Mouse (Mus musculus): ENCODE measurements around the gene Mettl8.

Mettl8 gene

DNA sequence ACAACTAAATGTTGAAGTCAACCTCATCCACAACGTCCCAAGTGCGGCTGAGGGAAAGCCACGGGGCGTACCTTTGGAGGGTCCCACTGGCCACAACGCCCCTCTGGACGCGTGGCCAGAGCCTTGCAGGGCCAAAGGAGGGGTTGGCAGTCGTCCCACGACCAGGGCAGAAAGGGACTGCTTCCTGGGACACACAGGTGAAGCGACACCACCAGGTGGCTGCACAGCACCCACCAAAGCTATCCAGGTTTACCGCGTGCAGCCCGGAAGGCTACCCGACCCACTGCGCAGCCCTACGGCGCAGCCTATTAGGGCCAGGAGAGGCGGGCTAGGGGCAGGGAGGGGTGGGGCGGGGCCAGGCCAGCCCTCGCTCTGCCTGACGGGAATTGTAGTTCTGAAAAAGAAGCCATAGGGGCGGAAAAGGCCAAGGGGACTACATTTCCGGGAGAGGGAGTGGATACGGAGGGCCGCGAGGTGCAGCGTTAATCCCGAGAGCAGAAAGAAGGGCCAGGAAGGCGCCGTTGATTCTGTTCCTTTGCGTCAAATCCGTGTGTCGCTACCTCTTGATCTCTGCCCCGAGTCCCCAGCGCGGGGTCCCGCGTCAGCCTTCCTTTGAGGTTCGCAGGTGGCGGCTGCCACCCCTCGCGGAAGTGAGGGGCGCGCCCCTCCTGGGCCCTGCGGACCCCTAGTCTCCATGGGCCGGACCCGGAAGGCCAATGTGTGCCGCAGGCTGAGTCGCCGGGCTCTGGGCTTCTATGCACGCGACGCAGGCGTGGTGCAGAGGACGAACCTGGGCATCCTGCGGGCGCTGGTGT, at the start of gene Mettl8, which contains the start of gene Dcaf17:
Mettl8 (minus strand) TSS at position 284 of the 815 bp plus-strand sequence.
Dcaf17 (plus strand) TSS at position 29 of the 815 bp plus-strand sequence.
- peak; percentile 90 for DNase-seq (ENCODE audit: low spot score)

DNA sequence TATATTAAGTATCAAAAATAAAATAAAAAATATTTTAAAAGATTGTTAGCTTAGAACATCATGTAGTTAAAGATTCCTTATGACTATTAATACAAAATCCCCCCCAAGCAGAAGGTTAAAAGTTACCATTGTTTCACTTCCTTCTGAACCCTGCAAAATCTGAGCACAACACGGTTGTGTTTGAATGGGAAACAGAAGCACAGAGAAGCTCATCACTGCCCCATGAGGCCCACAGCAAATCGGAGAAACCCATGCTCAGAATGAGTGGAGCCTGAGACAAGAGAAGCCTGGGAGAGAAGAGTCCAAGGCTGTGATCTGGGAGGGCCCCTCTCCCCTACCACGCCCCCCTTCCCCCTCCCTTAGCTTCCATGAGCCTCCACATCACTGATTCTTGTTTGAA, 49.3 kb upstream of the Mettl8 start:
- no peak for DNase-seq (ENCODE audit: low spot score)

DNA sequence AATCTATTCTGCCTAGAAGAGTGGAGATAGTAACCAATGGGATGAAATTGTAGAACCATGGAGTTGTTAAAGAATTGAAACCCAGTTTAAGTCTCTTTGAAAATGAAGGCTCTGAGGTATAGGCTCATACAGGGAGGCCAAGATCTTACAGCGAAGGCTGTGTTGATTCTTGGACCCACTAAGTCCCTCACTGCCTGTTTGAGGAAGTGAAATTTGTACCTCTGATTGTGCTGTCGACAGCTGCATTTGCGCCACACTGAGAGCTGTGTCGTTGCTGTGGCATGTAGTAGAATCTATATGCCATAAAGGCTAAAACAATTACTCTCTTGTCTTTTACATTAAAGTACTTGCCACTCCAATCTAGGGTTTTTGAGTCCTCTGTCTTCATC, 47.9 kb upstream of the Mettl8 start:
- DNase-seq (ENCODE audit: low spot score): no peak

DNA sequence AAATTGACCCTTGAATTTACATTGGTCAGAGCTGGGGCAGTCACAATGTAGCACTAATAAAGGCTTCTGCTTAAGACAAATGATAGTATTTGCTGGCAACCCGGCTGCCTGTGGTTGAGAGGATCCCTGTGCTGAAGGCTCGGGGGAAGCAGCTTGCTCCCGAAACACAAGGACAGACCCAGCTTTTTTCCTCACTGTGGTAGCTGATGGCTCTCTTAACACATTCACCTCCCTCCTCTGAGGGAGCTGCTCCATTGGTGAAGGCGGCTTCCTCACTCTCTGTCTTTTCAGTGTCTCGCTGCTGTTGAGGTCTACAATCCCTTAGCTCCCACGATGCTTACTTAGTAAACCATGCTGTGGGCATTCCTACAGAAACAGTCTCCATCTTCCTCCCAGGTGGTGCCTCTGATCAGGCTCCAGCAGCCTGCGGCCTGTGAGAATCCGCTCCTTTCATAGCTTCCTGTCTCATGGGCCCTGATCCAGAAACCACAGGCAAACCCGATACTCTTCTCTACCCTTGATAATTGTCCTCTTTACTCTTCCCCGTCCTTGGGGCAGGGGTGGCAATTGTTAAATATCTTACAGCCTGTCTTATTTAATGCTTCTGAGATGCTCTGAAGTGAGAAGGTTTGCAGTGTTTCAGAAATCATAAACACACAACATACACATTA, 47.4 kb upstream of the Mettl8 start:
- DNase-seq (ENCODE audit: low spot score): no peak

DNA sequence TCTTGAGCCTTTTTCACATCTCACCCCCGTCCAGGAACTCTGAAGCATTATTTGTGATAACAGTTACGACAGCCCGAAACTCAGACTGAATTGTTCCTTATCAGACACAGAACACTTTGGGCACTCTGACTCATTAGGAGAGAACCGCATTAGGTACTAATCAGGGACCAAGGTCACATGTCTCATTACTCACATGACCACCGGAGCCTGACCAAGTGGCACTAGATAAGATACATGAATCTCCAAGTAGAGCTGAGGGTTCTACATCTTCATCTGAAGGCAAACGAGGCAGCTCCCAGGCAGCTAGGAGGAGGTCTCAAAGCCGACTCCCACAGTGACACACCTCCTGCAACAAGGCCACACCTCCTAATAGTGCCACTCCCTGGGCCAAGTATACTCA, 40.8 kb upstream of the Mettl8 start:
- DNase-seq (ENCODE audit: low spot score): no peak

DNA sequence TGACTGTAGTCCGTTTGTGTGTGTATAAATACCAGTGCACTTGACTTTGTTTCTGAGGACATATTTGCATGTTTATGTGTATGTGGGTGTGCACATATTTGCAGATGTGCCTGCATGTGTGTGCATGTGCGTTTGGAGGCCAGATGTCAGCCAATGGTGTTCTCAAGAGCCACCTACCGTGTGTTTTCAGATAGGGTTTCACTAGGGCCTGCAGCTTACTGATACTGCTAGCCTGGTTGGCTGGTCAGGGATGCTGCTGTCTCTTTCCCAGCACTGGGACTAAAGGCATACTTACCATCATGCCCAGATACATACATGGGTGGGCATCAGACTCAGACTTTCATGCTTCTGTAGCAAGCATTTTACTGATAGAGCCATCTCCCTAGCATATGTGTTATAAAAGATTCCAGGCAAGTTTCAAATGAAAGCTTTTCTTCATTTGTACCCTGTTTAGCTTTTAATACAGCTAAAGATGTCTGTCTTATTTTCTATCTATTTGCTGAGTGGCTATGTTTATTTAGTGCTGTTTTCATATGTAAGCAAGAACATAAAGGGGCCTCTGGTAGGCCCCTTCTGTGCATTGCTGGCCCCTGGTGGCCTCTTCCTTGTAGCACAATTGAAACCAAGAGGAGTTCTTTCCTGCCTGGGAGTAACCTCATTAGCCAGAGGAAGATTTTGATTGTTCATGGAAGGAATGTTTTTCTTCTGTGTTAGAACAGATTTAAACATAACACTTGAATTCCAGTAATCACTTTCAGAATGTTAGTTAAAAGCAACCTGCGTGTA, 35.5 kb upstream of the Mettl8 start:
- DNase-seq (ENCODE audit: low spot score): no peak

DNA sequence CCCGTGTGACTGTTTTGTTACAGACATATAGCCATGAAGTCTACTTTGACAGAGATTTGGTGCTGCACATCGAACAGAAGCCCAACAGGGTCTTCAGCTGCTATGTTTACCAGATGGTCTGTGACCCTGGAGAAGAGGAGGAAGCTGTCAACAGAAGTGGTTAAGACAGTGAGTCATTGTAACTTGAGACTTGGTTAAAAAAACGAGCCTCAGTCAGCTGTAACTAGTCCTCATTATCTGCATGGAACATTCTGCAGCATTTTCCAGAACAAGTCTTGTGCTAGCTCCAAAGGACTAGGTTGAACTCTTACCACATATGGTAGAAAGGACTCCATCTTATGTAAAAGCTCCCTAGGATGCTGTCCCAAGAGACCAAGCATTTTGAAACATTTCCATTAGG, 34.4 kb upstream of the Mettl8 start:
- DNase-seq (ENCODE audit: low spot score): no peak

DNA sequence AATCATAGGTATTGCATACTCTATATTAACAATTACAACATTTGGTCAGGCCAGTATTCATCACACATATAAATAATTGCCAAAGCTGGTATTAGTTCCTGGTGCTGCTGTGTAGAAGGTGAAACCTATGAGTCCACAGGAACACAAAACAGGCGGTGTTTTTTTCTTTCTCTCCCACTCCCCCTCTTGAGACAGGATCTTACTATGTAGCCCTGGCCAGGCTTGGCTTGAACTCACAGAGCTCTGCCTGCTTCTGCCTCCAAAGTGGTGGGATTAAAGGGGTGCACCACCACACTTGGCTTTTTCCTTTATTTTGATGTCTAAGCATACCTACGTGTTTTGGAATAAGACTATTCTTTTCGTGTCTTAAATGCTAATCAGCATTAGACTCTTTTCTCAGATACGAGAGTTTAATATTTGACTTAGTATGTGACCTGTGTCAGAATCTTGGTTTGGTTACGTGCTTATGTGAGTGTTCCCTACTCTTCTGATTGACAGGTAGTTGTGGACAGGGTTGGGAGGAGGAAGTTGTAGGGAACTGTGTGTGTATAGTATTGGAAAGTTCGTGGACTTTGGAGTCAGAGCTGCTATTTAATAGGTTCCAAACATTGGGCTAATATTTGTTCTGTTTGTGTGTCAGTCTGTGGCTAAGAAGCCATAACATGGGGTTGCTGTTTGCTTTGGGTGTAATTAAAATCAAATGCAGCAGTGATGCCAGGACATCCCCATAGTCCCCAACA, 28.2 kb upstream of the Mettl8 start:
- no peak for DNase-seq (ENCODE audit: low spot score)

DNA sequence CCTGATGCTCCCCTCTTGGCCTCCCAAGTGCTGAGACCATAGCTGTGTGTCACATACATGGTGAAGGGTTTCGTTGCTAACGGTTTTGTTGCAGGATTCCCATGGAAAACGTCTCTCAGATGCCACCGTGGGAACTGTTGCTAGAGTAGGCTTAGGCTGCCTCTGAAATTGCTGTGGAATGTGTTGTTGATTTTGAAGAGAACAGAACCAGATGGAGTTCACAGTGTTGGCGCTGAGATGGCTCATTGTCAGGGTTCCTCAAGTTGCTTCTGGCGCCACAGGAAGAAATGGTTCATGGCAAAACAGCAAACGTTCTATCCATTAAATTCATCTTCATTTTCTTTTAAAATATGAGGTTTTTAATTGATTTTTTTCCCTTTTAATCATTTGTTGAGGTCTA, 27.0 kb upstream of the Mettl8 start:
- DNase-seq (ENCODE audit: low spot score): no peak

DNA sequence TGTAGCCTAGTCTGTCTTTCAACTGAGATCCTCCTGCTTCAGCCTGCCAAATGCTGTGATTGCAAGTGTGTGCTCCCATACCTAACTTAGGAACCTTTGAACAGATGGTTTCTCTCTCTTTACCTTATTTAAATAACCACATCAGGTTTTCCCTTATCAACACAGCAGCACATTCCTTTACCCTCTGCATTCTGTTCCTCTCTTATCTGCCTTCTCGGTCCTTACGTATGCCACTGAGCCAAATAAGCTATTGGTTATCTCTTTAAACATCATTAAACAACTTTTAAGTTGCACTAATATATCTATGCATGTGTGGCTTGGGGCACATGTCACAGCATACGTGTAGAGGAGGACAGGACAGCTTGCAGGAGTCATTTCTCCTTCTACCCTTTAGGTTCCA, 18.4 kb upstream of the Mettl8 start:
- no peak for DNase-seq (ENCODE audit: low spot score)

DNA sequence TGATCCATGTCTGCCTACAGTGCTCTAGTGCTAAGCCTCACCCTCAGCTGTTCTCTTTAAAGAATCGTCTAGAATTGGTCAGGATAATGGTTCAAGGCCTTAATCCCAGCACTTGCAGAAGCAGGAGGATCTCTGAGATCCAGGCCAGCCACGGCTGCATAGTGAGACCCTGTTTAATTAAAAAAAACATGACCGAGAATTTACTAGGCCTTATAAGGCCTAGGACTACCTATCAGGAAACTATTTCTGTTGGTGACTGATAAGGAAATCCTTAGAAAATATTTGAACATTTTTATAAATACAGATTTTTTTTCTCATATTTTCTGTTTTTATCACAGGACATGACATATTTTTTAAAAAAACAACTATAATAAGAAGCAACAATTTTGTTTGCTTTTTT, 17.9 kb upstream of the Mettl8 start:
- DNase-seq (ENCODE audit: low spot score): no peak

DNA sequence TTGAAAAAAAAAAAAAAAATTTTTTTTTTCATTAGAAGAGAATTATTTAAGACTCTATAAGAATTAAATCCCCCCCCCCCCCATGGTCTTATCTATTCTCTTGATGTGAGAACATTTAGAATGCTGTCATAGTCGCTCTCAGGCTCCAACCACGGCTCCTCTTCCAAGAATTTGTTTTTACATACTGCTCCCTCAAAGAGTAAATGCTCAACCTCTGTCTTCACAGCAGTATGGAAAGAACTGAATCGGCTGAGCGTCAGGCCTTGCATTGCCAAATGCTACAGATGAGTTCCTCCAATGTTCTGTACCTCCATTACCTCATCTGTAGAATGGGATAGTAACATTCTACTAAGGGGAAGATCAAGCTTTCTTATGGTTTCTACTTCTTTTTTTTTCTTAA, 16.2 kb upstream of the Mettl8 start:
- no peak for DNase-seq (ENCODE audit: low spot score)

DNA sequence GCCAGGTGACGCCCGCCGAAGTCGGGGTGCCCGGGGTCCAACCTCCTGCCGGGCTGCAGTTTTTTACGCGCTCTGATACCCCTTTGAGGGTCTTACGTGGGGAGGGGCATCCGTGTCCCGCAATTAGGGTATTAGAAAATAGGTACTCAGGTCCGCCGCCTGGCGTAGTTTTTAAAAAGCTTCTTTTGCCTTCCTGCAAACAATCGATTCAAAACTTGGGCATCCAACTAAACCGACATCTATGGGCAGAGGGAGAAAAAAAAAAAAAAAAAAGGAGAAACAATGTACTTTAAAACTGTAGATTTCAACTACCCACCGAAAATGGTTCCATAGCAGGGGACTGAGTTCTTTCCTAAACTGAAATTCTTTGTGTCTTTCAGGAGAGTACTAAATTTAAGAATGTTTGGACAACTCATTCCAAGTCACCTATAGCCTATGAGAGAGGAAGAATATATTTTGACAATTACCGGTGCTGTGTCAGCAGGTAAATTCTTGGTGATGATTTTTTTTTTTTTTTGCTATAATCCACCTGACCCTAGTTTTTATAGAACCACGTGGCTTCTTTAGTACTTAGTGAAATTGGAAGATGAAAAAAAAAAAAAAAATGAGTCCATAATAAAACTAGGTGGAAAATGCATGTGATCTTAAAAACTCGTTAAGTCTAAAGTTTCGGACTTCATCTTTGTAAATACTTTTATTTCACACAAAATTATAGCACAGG, 892 bp upstream of the Mettl8 start:
- DNase-seq (ENCODE audit: low spot score): no peak

DNA sequence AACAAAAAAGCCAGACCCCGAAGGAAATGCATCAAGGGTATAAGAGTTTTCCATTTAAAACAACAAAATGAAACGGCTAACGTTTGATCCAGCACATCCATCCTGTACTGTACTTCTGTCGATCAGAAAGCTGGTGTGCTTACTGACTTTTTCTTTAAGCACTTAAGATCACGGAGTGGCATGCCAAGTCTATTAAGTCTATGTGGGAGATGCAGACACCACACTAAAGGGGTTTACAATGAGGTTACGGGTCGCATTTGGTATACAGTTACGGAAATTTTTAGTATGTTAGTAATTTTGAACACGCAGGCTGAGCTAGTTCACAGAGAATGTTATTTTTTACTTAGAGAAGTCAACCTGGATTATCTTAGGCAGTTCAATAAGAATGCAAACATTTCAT, 667 bp downstream of the Mettl8 start:
- DNase-seq (ENCODE audit: low spot score): no peak

DNA sequence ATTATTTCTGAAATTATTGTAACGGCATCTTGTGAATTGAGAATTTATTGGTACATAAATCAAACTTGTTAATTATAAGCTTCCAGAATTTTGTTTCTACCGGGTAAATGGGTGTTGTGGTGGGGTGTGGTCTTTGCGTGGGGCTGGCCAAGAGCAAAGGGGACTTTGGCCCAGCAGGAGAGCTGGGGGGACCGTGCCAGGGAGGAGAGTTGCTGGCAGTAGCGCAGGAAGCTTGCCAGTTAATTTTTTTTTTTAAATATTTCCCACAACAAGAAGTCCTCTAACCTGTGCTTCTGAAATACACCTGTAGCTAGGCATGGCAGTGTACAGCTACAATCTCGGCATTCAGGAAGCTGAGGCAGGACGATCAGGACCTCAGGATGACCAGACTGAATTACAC, 4.9 kb downstream of the Mettl8 start:
- DNase-seq (ENCODE audit: low spot score): no peak

DNA sequence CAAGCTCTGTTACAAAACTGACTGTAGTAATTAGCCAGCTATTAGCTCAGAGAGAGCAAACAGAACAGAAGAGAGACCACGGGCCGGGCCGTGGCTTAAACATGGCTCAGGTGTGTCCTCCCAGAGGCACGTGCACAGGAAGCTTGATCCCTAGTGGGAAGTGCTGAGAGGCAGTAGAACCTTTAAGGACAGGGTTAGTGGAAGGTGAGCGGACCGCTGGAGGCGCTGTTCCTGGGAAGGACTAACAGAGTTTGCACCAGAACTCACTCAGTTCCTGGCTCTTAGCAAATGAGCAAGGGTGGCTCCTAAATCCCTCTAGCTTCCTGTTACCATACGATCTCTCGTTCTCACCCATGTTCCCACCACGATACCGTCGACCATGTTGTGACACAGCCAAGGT, 6.5 kb downstream of the Mettl8 start:
- no peak for DNase-seq (ENCODE audit: low spot score)

DNA sequence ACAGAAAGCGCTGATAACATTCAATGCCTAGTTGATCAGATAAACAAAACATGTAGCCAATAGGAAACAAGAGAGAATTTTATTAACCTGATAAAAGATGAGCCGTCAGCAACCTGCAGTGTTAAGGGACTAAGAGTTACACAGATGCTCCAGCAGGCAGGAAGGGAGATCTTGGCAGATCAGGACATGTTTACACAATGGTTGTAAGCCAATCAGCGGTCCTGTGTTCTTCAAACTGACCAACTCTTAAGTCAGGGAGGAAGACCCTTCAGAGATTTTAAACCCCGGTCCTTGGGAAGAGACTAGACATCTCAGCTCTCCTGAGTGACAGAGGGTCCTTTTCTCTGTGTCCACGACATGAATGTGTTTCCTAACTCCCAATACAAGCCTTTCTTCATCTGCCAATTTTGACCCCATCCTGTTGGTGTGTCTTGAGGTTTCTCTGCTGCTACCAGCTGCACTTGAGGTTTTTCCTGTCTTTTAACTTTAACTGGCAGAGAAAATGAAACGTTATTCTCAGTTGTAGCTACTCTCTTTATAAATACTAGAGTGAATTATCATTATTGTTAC, 8.5 kb downstream of the Mettl8 start:
- DNase-seq (ENCODE audit: low spot score): no peak

DNA sequence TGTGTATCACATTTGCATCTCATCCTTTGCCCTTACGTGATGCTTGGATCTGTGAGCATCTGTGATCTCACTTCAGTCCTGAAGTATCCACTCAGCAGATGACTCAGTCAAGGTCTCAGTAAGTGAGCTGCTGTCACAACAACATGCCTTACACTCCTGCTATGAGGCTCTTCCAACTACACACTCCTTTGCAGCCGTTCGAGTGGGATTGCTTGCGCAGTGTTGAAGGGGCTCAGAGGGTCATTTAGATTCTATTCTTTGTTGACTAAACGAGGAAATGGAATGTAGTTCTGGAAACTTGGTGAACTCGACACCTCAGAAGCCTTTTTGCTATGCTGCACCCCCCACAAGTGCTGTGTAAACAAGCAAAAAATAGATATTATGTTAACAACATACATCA, 9.2 kb downstream of the Mettl8 start:
- no peak for DNase-seq (ENCODE audit: low spot score)

DNA sequence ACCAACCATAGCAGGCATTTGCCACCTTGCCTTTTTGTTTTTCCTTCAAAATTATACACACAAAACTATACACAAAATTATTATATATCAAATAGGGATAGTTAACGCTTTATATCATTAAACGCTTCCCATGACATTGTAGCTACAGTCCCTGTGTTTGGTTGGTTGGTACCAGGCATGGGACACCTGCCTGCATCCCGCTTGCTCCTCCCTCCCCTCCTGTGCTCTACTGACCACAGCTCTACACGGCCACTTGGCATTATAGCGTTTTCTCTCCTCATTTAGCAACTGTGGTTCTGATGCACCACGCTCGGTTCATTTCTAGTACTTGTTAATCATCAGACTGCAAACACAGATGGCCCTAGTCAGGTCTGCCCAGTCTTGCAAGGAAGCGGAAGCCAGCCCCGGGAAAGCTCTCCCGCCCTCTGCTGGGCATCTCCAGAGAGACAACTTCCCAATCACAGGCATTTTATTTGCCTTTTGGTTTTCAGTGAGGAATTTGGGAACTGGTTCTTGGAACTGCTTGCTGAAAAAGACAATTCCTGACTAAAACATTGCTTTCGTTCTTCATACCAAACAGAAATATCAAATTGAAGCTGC, 15.8 kb downstream of the Mettl8 start:
- DNase-seq (ENCODE audit: low spot score): peak; percentile 76

DNA sequence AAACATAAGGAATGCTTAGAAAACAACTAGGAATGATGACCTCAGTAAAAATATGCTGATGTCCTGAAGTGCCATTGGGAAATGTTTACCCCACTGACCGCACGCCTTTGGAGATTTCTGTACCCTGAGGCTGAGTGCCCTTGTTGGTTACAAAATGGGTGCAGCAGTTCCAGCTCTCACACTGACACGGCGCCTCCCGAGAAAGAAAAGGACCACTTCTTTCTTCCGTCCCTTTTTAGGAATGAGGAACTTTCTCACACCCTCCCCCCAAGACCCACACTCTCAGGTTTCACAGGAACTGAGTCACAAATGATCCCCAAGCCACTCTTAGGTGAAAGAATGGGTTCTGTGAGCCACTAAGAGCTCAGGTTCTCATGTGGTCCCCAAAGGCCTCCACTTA, 17.9 kb downstream of the Mettl8 start:
- no peak for DNase-seq (ENCODE audit: low spot score)

DNA sequence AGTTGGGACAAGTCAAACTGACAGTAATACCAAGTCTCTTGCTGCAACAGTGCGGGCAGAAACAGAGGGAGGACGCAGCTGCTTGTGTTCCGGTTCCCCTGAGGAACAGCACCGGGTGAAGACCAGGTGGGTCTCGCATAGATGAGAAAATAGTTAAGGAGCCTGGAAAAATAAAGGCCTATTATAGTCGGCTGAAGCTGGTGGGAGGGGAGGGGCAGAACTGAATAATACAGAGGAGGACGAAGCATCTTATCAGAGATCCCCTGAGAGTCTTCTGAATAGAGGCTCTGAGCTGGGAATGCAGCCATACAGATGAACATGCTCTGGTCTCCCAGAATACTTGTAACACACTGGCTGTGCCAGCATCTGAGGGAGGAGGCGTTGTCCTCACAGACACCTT, 21.4 kb downstream of the Mettl8 start:
- no peak for DNase-seq (ENCODE audit: low spot score)

All from ovary, postnatal 36 days (tissue).